27 mouse cellular contexts compared by ENCODE assay signal in genomic region chr7:137071346-137071745, GRCm38 (mm10).
"Had no signal": no experiment of that assay in that cellular context is flagged by ENCODE, and none has a peak within 500 bp of the region (broad histone marks: within the 10 kb centered on the region; RNA-seq: fewer than 3 reads in every experiment).

No protein-coding gene starts in this region.

- ATAC-seq: forebrain, embryonic 13.5 days; forebrain, embryonic 14.5 days; forebrain, embryonic 15.5 days; forebrain, embryonic 16.5 days; forebrain, postnatal 0 days had no signal

- H3K4me3 ChIP-seq: embryonic facial prominence, embryonic 10.5 days; embryonic facial prominence, embryonic 12.5 days; embryonic facial prominence, embryonic 13.5 days; embryonic facial prominence, embryonic 15.5 days; erythroblast, embryonic 14.5 days; forebrain, embryonic 10.5 days; forebrain, embryonic 12.5 days; forebrain, embryonic 13.5 days; forebrain, embryonic 15.5 days had no signal

- DNase-seq: cerebellum, adult 18-20 months; cerebellum, adult 2 months; cerebellum, adult 8-10 months; cerebellum, adult 9-10 months; cerebellum, adult 9-11 months; cerebellum, postnatal 10 days; cerebellum, postnatal 14 days; cerebellum, postnatal 25 days; cerebellum, postnatal 36 days; embryo, embryonic 11 days; forebrain, postnatal 0 days; gastrocnemius, postnatal 10 days; gastrocnemius, postnatal 14 days; gastrocnemius, postnatal 25 days; gastrocnemius, postnatal 36 days had no signal

- H3K27ac ChIP-seq: embryonic facial prominence, embryonic 10.5 days; embryonic facial prominence, embryonic 12.5 days; embryonic facial prominence, embryonic 13.5 days; embryonic facial prominence, embryonic 15.5 days; forebrain, embryonic 10.5 days; forebrain, embryonic 12.5 days; forebrain, embryonic 13.5 days; forebrain, embryonic 15.5 days had no signal

- H3K4me2 ChIP-seq: embryonic facial prominence, embryonic 12.5 days; embryonic facial prominence, embryonic 13.5 days; embryonic facial prominence, embryonic 15.5 days; forebrain, embryonic 12.5 days; forebrain, embryonic 13.5 days; forebrain, embryonic 15.5 days; heart, embryonic 11.5 days had no signal

- H3K27me3 ChIP-seq: embryonic facial prominence, embryonic 12.5 days; forebrain, embryonic 15.5 days had no signal

- H3K9me3 ChIP-seq: embryonic facial prominence, embryonic 10.5 days; embryonic facial prominence, embryonic 12.5 days; embryonic facial prominence, embryonic 13.5 days; embryonic facial prominence, embryonic 15.5 days; forebrain, embryonic 10.5 days; forebrain, embryonic 12.5 days; forebrain, embryonic 13.5 days; forebrain, embryonic 15.5 days had no signal

- H3K4me1 ChIP-seq: embryonic facial prominence, embryonic 13.5 days; embryonic facial prominence, embryonic 15.5 days; forebrain, embryonic 10.5 days; forebrain, embryonic 12.5 days; forebrain, embryonic 13.5 days; forebrain, embryonic 15.5 days had no signal

- H3K36me3 ChIP-seq: embryonic facial prominence, embryonic 10.5 days; embryonic facial prominence, embryonic 12.5 days; embryonic facial prominence, embryonic 13.5 days; embryonic facial prominence, embryonic 15.5 days; forebrain, embryonic 10.5 days; forebrain, embryonic 12.5 days; forebrain, embryonic 15.5 days had no signal

- H3K9ac ChIP-seq: embryonic facial prominence, embryonic 12.5 days; embryonic facial prominence, embryonic 13.5 days; embryonic facial prominence, embryonic 15.5 days; forebrain, embryonic 12.5 days; forebrain, embryonic 13.5 days; forebrain, embryonic 15.5 days; forebrain, postnatal 0 days had no signal
